Mouse (Mus musculus): Measurements from ENCODE around the gene Bri3.

DNA sequence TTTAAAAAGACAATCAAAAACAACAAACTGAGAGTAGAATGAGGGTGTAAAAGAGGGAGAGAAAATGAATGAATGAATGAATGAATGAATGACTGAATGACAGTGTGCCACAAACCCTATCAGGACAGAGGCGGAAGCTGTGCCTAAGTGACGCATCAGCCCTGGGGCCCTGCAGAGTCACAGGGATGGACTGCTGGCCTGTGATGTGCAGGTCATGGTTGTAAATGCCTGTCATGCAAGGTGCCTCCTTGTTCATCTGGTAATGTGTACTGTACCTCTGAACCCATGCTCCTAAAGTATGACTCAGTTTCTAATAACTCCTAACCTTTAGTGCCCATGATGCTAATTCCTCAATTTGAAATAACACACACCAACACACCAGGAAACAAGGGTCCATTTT lies 58.8 kb downstream of the Bri3 start:
- TF ChIP-seq USF1 (IDR thresholded peaks at IDR 0.05; ENCODE audit: low read depth, low read length) (no peak), POLR2A (IDR thresholded peaks at IDR 0.05; ENCODE audit: control insufficient read depth in 1 of 2, insufficient read depth in 1 of 2, low read depth in 1 of 2, low read length in 2 of 2, poor library complexity in 1 of 2) (no peak), ETS1 (IDR thresholded peaks at IDR 0.05; ENCODE audit: low read depth, low read length) (no peak), BHLHE40 (IDR thresholded peaks at IDR 0.05; ENCODE audit: borderline replicate concordance, low read depth, low read length) (no peak), EP300 (IDR thresholded peaks at IDR 0.05; ENCODE audit: low read depth in 1 of 2, low read length in 2 of 2) (no peak), TAL1 (IDR thresholded peaks at IDR 0.05; ENCODE audit: low read length) (no peak), CHD1 (IDR thresholded peaks at IDR 0.05; ENCODE audit: low read depth, low read length) (no peak), MAX (IDR thresholded peaks at IDR 0.05; ENCODE audit: low read length) (no peak), ZNF384 (IDR thresholded peaks at IDR 0.05; ENCODE audit: low read depth, low read length) (no peak), SIN3A (IDR thresholded peaks at IDR 0.05; ENCODE audit: low read length) (no peak), E2F4 (IDR thresholded peaks at IDR 0.05; ENCODE audit: borderline replicate concordance, low read depth, low read length) (no peak), HCFC1 (IDR thresholded peaks at IDR 0.05; ENCODE audit: low read depth, low read length) (no peak)
